Mouse (Mus musculus) stomach, postnatal 0 days (tissue): Measurements from ENCODE around the gene Rbm4b.

Source experiments
- CTCF ChIP-seq: IDR thresholded peaks from 2 replicates; pipeline ENCODE4 v1.5.1; 2016; ENCODE audit warnings: antibody characterized with exemption, low read depth, mild to moderate bottlenecking, moderate library complexity
- EP300 ChIP-seq: optimal IDR thresholded peaks from 2 replicates; pipeline ENCODE3; 2016; ENCODE audit warnings: antibody characterized with exemption

DNA sequence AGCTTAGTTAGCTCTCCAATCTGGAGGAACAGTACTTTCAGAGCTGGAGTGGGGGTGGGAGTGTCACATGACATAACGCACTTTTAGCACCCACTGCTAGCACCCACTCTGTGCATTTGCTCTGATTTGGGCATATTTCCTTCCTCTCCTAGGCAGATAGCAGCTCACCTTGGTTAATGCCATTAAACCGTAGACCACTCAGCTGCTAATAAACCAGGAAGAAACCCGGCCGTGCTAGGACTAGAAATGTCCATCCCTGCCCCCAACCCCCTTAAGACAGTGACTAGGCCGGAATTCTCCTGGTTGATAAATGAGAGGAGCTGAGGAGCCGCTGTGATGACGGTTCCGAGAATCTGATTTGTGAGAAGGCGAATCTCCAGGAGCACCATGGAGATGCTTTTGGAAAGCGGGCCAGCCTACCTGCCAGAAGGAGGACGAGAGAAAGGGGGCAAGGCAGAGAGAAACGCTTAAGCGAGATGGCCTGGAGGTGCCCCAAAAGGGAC lies 45.1 kb upstream of the Rbm4b start, which contains the start of gene Sptbn2:
- TF ChIP-seq EP300 = no peak
- TF ChIP-seq CTCF = no peak
